Mouse (Mus musculus): ENCODE measurements at regions not wholly inside any gene's neighbourhood (a gene's known extent, or its start where the extent isn't known, plus 50 kb on each side); places are given as distances from the start of the nearest gene placed in this dataset.
"Not testable (repeated sequence)": the region's sequence is repeated elsewhere in the genome, so short reads cannot be mapped to it uniquely, and the experiment has no call there.

GRCm38 (mm10) chr4:23921520-23921919 lies 574.7 kb upstream of the Mms22l start:
- Histone ChIP-seq H3K36me3 (no peaks in the 10 kb centered on the region), H3K4me1 (no peaks in the 10 kb centered on the region), H3K4me2 (no peak overlapping the region), H3K9me3 (no peaks in the 10 kb centered on the region), H3K27ac (replicated peaks) (no peak overlapping the region), H3K4me3 (no peak overlapping the region), H3K27me3 (replicated peaks) (no peaks in the 10 kb centered on the region), H3K9ac (no peak overlapping the region)
- WGBS, result 67% methylated on average over 3 of the region's 3 CpGs
- ATAC-seq (ENCODE audit: extremely low read depth, insufficient number of reproducible peaks, low FRiP score, low TSS enrichment), result no peak

- Histone ChIP-seq H3K4me1 (no peaks in the 10 kb centered on the region), H3K9me3 (no peaks in the 10 kb centered on the region), H3K9ac (no peak overlapping the region), H3K4me2 (no peak overlapping the region), H3K27me3 (replicated peaks) (no peaks in the 10 kb centered on the region), H3K27ac (replicated peaks) (no peak overlapping the region), H3K36me3 (no peaks in the 10 kb centered on the region), H3K4me3 (no peak overlapping the region)
- ATAC-seq (ENCODE audit: extremely low read depth, insufficient number of reproducible peaks, low FRiP score, low TSS enrichment), result no peak
- 68% methylated on average over 2 of the region's 2 CpGs for WGBS
Measured at GRCm38 (mm10) chr4:23954140-23954539, 542.1 kb upstream of the Mms22l start.

GRCm38 (mm10) chr4:23982193-23982592 lies 514.1 kb upstream of the Mms22l start:
- H3K4me1 ChIP-seq; H3K9me3 ChIP-seq; H3K9ac ChIP-seq; H3K4me3 ChIP-seq; H3K36me3 ChIP-seq; H3K4me2 ChIP-seq; H3K27ac ChIP-seq (replicated peaks); H3K27me3 ChIP-seq (replicated peaks); ATAC-seq (ENCODE audit: extremely low read depth, insufficient number of reproducible peaks, low FRiP score, low TSS enrichment): not testable (repeated sequence)
- 50% methylated on average over 2 of the region's 2 CpGs for WGBS

GRCm38 (mm10) chr4:23982790-23983451 lies 513.3 kb upstream of the Mms22l start:
- ATAC-seq (ENCODE audit: extremely low read depth, insufficient number of reproducible peaks, low FRiP score, low TSS enrichment), result 0 out of 2 replicates have a peak, but pooled peaks have one; percentile 5
- Histone ChIP-seq H3K4me2 (peak overlapping the region; percentile 65), H3K27ac (replicated peaks) (no peak overlapping the region), H3K9ac (peak overlapping the region; percentile 17; the same call in 1 of the 2 replicates), H3K4me3 (peak overlapping the region; percentile 40), H3K9me3 (no peaks in the 10 kb centered on the region), H3K36me3 (no peaks in the 10 kb centered on the region), H3K27me3 (replicated peaks) (no peaks in the 10 kb centered on the region), H3K4me1 (peaks cover 9% of the 10 kb centered on the region)
- 15% methylated on average over 13 of the region's 13 CpGs for WGBS

- peaks cover 9% of the 10 kb centered on the region for H3K4me1 ChIP-seq
- H3K9ac ChIP-seq, result peak overlapping the region; percentile 17; the same call in 1 of the 2 replicates
- peak overlapping the region; percentile 40 for H3K4me3 ChIP-seq
- no peaks in the 10 kb centered on the region for H3K9me3 ChIP-seq
- H3K36me3 ChIP-seq, result no peaks in the 10 kb centered on the region
- no peak for ATAC-seq (ENCODE audit: extremely low read depth, insufficient number of reproducible peaks, low FRiP score, low TSS enrichment)
- H3K4me2 ChIP-seq, result peak overlapping the region; percentile 65
- H3K27ac ChIP-seq (replicated peaks), result no peak overlapping the region
- no peaks in the 10 kb centered on the region for H3K27me3 ChIP-seq (replicated peaks)
- 3% methylated on average over 8 of the region's 8 CpGs for WGBS
Measured at GRCm38 (mm10) chr4:23983452-23983805, 512.8 kb upstream of the Mms22l start.

DNA sequence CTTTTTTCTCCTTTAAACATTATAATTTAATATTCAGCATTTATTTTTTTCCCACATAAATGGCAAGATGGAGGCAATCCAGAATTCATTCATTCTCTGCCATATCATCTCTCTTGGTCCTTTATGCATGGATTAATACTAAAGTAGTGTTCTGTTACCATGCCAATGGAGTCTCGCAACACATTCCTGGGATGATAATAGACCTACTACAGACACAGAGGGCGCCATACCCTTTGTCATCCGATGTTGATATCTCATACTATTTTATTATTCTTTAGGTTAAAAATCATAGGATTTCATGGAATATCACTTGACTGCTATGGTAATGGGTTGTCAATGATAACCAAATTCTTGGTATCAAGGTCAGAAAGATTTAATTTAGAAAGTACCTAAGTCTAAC lies 512.2 kb upstream of the Mms22l start:
- no peak overlapping the region for H3K4me2 ChIP-seq
- H3K9ac ChIP-seq, result no peak overlapping the region
- H3K4me3 ChIP-seq, result no peak overlapping the region
- H3K36me3 ChIP-seq, result no peaks in the 10 kb centered on the region
- peaks cover 9% of the 10 kb centered on the region for H3K4me1 ChIP-seq
- no peaks in the 10 kb centered on the region for H3K27me3 ChIP-seq (replicated peaks)
- no peaks in the 10 kb centered on the region for H3K9me3 ChIP-seq
- no peak for ATAC-seq (ENCODE audit: extremely low read depth, insufficient number of reproducible peaks, low FRiP score, low TSS enrichment)
- H3K27ac ChIP-seq (replicated peaks), result no peak overlapping the region
- WGBS, result 72% methylated on average over 3 of the region's 3 CpGs

- H3K27ac ChIP-seq (replicated peaks), result no peak overlapping the region
- no peaks in the 10 kb centered on the region for H3K9me3 ChIP-seq
- H3K4me1 ChIP-seq, result peaks cover 9% of the 10 kb centered on the region
- no peak overlapping the region for H3K9ac ChIP-seq
- no peaks in the 10 kb centered on the region for H3K27me3 ChIP-seq (replicated peaks)
- no peak overlapping the region for H3K4me3 ChIP-seq
- H3K4me2 ChIP-seq, result no peak overlapping the region
- H3K36me3 ChIP-seq, result no peaks in the 10 kb centered on the region
- ATAC-seq (ENCODE audit: extremely low read depth, insufficient number of reproducible peaks, low FRiP score, low TSS enrichment), result no peak
- WGBS, result 75% methylated on average over 4 of the region's 4 CpGs
Measured at GRCm38 (mm10) chr4:23985956-23986355, 510.3 kb upstream of the Mms22l start.

DNA sequence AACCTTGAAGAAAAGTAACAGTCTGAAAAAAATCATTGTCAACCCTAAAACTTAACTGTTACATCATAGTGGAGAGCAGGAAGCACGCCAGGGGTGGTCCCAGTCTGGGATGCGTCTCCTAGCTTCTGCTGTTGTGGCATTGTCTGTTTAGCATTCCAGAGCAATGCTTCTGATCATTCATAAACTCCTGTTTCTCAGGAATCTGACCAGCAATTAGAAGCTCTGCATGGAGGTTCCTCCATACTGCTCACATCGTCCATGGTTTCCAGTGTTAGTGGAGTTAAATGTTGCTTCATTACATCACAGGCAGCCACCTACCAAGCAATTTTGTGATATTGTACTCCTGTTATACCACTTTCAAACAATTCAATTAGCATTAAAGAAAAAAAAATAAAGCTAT lies 502.4 kb upstream of the Mms22l start:
- Histone ChIP-seq H3K27me3 (replicated peaks) (no peaks in the 10 kb centered on the region), H3K36me3 (no peaks in the 10 kb centered on the region), H3K4me1 (peaks cover 5% of the 10 kb centered on the region; the same call in 1 of the 2 replicates), H3K4me2 (no peak overlapping the region), H3K4me3 (no peak overlapping the region), H3K27ac (replicated peaks) (no peak overlapping the region), H3K9ac (no peak overlapping the region), H3K9me3 (no peaks in the 10 kb centered on the region)
- ATAC-seq (ENCODE audit: extremely low read depth, insufficient number of reproducible peaks, low FRiP score, low TSS enrichment), result no peak
- WGBS, result 62% methylated on average over 3 of the region's 3 CpGs

GRCm38 (mm10) chr4:23994261-23994965 lies 501.8 kb upstream of the Mms22l start:
- H3K9me3 ChIP-seq, result no peaks in the 10 kb centered on the region
- H3K36me3 ChIP-seq, result no peaks in the 10 kb centered on the region
- no peak overlapping the region for H3K9ac ChIP-seq
- peak overlapping the region; percentile 18; the same call in 1 of the 2 replicates for H3K4me2 ChIP-seq
- no peaks in the 10 kb centered on the region for H3K27me3 ChIP-seq (replicated peaks)
- H3K4me3 ChIP-seq, result no peak overlapping the region
- 22% methylated on average over 4 of the region's 4 CpGs for WGBS
- no peak for ATAC-seq (ENCODE audit: extremely low read depth, insufficient number of reproducible peaks, low FRiP score, low TSS enrichment)
- no peak overlapping the region for H3K27ac ChIP-seq (replicated peaks)
- H3K4me1 ChIP-seq, result peaks cover 5% of the 10 kb centered on the region; the same call in 1 of the 2 replicates

DNA sequence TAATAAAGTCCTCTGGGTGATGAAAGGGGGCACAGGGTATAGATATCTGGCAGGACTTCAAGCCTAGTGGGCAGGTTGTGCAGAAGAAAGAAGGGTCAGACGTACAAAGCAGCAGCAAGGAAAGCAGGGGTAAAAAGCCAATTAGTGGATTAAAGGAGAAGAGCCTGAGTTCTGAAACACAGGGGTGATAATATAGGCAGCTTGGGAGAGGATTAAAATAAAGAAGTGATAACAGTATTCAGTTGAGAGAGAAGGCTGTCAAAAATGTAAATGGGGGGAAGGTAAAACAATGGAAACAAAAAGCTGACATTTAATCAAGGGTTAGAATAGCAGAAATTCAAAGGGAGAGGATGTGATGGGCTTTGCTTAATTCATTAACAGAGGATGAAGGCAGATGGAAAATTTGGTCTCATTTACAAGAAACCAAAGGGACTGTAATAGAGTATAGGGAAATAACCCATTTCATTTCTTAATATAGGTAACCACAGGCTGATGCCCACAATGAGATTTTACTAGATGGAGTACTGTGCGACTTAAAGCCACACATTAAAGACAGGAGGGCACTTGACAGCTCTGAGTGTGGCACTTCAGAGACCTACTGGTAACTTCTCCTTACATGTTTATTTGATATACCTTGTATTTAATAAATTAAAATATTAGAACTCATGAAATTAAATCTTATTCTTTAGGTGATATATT lies 489.8 kb upstream of the Mms22l start:
- H3K4me2 ChIP-seq, result no peak overlapping the region
- H3K9ac ChIP-seq, result no peak overlapping the region
- no peak overlapping the region for H3K27ac ChIP-seq (replicated peaks)
- H3K36me3 ChIP-seq, result no peaks in the 10 kb centered on the region
- H3K4me3 ChIP-seq, result no peak overlapping the region
- no peak for ATAC-seq (ENCODE audit: extremely low read depth, insufficient number of reproducible peaks, low FRiP score, low TSS enrichment)
- H3K27me3 ChIP-seq (replicated peaks), result no peaks in the 10 kb centered on the region
- no peaks in the 10 kb centered on the region for H3K4me1 ChIP-seq
- no peaks in the 10 kb centered on the region for H3K9me3 ChIP-seq
- 42% methylated on average over 2 of the region's 2 CpGs for WGBS

DNA sequence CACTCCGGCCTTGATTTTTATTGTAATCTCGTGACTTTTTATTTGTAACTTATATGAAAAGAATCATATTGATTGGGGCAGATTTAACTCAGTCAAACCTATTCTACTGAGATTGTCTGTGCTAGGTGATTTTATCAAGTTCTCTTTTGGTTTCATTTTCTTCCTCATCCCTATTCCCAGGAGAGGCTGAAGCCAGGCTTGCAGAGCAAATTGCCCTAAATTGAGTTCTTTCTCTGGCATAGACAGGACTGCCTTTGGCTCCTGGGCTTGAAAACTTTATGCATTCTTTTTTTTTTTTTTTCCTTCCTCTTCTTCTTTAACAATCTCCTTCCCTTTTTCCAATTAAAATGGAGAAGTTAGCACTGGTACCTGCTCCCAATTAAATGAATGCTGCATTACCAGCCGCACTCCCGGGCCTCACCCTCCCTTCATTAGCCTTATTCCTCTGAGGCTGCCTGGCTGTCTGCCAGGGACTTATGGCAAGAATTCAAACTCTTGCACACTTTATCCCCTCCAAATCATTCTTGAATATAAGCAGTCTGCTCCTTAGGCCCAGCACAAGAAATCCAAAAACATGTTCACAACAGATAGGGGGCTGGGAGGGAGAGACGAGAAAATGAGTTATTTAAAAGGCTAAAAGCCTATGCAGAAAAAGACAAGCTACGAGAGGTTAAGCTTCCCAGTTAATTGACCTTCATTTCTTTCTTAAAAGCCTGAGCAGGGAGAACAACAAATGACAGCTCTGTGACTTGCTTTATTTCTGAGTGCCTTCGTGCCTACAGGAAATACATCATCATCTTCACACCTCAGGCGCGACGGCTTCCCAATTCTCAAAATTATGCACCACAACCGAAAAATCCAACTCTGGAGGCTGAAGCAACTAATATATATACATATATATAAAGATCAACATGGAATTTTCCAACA lies 476.8 kb upstream of the Mms22l start:
- no peaks in the 10 kb centered on the region for H3K4me1 ChIP-seq
- 60% methylated on average over 11 of the region's 11 CpGs for WGBS
- no peaks in the 10 kb centered on the region for H3K36me3 ChIP-seq
- no peak overlapping the region for H3K9ac ChIP-seq
- H3K4me3 ChIP-seq, result no peak overlapping the region
- H3K27me3 ChIP-seq (replicated peaks), result no peaks in the 10 kb centered on the region
- H3K4me2 ChIP-seq, result no peak overlapping the region
- no peak overlapping the region for H3K27ac ChIP-seq (replicated peaks)
- no peak for ATAC-seq (ENCODE audit: extremely low read depth, insufficient number of reproducible peaks, low FRiP score, low TSS enrichment)
- H3K9me3 ChIP-seq, result no peaks in the 10 kb centered on the region

All from heart, embryonic 13.5 days (tissue).